Mouse (Mus musculus) stomach, postnatal 0 days (tissue): ENCODE measurements around the gene Tmem260. TPM values are rescaled to one million over a fixed set of nuclear protein-coding genes. Genes with fewer than 3 reads are reported as not detected.

Experiments used
- ATAC-seq: fragments of 200-750 bp; cut with Nextera tagmentation; 2 replicates; pipeline ENCODE4 v1.8.0; 2017; ENCODE audit not compliant: low FRiP score, low TSS enrichment
- DNase-seq: peaks from one replicate; pipeline ENCODE4 v3.0.0-alpha.2; 2016; ENCODE audit warnings: low spot score
- H3K27ac ChIP-seq: fragments of 300-500 bp; sonication (generic); replicated peaks from 2 replicates; pipeline ENCODE4 v1.5.1; 2014; ENCODE audit warnings: mild to moderate bottlenecking, control low read depth
- H3K27me3 ChIP-seq: fragments of 300-500 bp; sonication (generic); 2 replicates; pipeline ENCODE4 v1.6.1; 2014; ENCODE audit warnings: low read length; ENCODE audit not compliant: control insufficient read depth, insufficient read depth
- H3K36me3 ChIP-seq: fragments of 300-500 bp; sonication (generic); 2 replicates; pipeline ENCODE4 v1.6.1; 2014; ENCODE audit warnings: low read length, mixed read lengths; ENCODE audit not compliant: control insufficient read depth, insufficient read depth
- H3K4me1 ChIP-seq: fragments of 300-500 bp; sonication (generic); replicated peaks from 2 replicates; pipeline ENCODE4 v1.6.1; 2014; ENCODE audit warnings: antibody characterized with exemption; ENCODE audit not compliant: control insufficient read depth, insufficient read depth
- H3K4me2 ChIP-seq: fragments of 300-500 bp; sonication (generic); replicated peaks from 2 replicates; pipeline ENCODE4 v1.6.1; 2014; ENCODE audit warnings: low read depth, mild to moderate bottlenecking, control low read depth, moderate library complexity
- H3K4me3 ChIP-seq: fragments of 300-500 bp; sonication (generic); 2 replicates; pipeline ENCODE4 v1.5.1; 2014; ENCODE audit warnings: low read depth, low read length, control low read depth
- H3K9ac ChIP-seq: fragments of 300-500 bp; sonication (generic); 2 replicates; pipeline ENCODE4 v1.6.1; 2014; ENCODE audit warnings: mild to moderate bottlenecking, low read length, control low read depth, mixed read lengths
- H3K9me3 ChIP-seq: fragments of 300-500 bp; sonication (generic); 2 replicates; pipeline ENCODE4 v1.6.1; 2016; ENCODE audit warnings: low read length; ENCODE audit not compliant: control insufficient read depth
- CTCF ChIP-seq: IDR thresholded peaks from 2 replicates; pipeline ENCODE4 v1.5.1; 2016; ENCODE audit warnings: antibody characterized with exemption, low read depth, mild to moderate bottlenecking, moderate library complexity
- EP300 ChIP-seq: optimal IDR thresholded peaks from 2 replicates; pipeline ENCODE3; 2016; ENCODE audit warnings: antibody characterized with exemption
- WGBS: fragments of 180-500 bp; shearing (Covaris S2); extraction: QIAGEN DNeasy Blood & Tissue Kit; methylation state at CpG from one replicate; pipeline ENCODE4 v1.1.7; 2014; 5-methylcytosine and 5-hydroxymethylcytosine counted together
- polyA plus RNA-seq: library from polyadenylated mRNA; unstranded; fragments of >200 nt; fragmentation: Nextera tagmentation; extraction: Ambion mirVana; gene quantifications from 2 replicates; pipeline ENCODE4 v1.2.1, GENCODE M21; 2015

Gene Tmem260
- polyA plus RNA-seq, 1 experiment from 2014 or later = 6.8 TPM

DNA sequence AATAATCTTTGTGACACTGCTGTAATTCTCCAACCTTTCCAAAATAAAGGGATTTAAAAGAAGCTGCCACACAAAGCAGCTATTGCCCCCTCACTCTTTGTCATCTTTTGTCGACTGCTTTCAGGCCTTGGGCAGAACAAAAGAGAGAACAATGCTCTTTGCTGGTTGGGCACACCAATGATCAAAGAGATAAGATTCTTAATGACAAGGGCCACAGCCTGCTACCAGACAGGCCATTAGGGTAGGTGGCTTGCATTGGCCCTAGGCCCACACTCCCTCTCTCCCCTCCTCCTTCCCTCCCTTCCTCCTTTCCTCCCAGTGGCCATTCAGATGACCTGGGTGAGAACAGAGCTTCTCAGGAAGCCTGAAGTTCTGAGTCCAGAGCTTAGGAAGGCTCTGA is 77.4 kb downstream of the Tmem260 start:
- Histone ChIP-seq H3K9ac (no peak overlapping the region), H3K27me3 (no peaks in the 10 kb centered on the region), H3K36me3 (no peaks in the 10 kb centered on the region), H3K9me3 (no peaks in the 10 kb centered on the region), H3K4me2 (no peak overlapping the region), H3K4me1 (no peaks in the 10 kb centered on the region), H3K27ac (no peak overlapping the region), H3K4me3 (no peak overlapping the region)
- WGBS = 32% methylated on average over 1 of the region's 1 CpGs
- no peak for ATAC-seq
- DNase-seq = no peak
- no peak for TF ChIP-seq EP300
- TF ChIP-seq CTCF = no peak

DNA sequence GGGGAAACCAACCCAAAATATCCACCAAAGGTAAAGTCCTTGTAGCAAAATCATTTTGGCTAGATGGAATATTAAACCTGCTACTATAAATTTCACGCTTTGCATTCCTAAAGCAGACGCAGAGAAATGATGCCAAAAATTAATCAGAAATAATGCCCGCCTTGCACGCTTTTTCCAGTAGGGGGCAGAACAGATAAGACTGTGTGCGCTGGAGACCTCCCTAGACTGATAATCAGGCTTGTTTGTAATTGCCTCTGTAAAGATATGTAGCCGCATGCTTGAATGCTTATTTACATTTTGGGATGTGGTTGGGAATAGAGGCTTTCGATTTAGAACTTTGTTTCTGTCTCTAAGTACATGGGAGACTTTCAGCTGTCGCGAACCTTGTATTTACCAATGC is 78.2 kb downstream of the Tmem260 start:
- DNase-seq (peak; percentile 32), ATAC-seq (no peak)
- no peak overlapping the region for H3K4me3 ChIP-seq
- no peak overlapping the region for H3K9ac ChIP-seq
- no peaks in the 10 kb centered on the region for H3K4me1 ChIP-seq
- TF ChIP-seq CTCF (peak; percentile 81), EP300 (no peak)
- no peaks in the 10 kb centered on the region for H3K27me3 ChIP-seq
- 38% methylated on average over 9 of the region's 9 CpGs for WGBS
- H3K9me3 ChIP-seq = no peaks in the 10 kb centered on the region
- H3K27ac ChIP-seq = no peak overlapping the region
- no peaks in the 10 kb centered on the region for H3K36me3 ChIP-seq
- H3K4me2 ChIP-seq = no peak overlapping the region

DNA sequence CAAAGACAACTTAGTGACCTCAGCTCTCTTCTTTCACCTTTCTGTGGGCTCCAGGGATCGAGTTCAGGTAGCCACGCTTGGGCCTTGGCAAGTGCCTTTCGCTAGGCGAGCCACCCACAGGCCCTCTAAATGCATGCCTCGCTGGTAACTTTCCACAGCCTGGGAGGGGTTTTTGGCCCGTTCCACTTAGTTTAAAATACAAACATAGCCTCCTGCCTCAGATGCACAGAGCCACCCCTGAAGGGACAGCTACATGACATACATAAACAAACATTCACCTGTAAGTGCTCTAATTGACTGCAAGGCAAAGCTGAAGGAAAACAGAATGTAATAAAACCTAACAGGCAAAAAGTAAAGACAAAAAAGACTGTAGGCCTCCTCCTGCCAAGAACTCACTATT is 79.1 kb downstream of the Tmem260 start:
- H3K4me2 ChIP-seq = no peak overlapping the region
- no peaks in the 10 kb centered on the region for H3K27me3 ChIP-seq
- no peak for ATAC-seq
- DNase-seq = no peak
- TF ChIP-seq CTCF (no peak), EP300 (no peak)
- no peaks in the 10 kb centered on the region for H3K9me3 ChIP-seq
- H3K4me3 ChIP-seq = no peak overlapping the region
- H3K4me1 ChIP-seq = no peaks in the 10 kb centered on the region
- WGBS = 56% methylated on average over 6 of the region's 6 CpGs
- H3K36me3 ChIP-seq = no peaks in the 10 kb centered on the region
- H3K27ac ChIP-seq = no peak overlapping the region
- H3K9ac ChIP-seq = no peak overlapping the region

DNA sequence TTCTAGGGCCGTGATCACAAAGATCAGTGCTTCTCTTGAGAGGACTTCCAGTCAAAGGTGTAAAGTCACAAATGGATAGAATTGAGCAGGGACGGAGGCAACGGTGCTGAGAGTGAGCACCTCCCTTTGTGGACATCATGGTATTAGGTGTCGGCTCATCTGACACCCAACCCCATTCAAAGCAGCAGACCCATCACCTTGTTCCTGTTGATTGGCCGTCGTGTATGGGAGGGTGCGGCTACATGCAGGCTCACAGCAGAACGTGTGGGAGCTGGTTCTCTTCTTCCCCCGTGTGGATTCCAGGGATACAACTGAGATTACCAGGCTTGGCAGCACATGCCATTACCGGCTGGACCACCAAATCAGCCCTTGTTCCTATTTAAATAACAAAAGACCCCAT is 84.7 kb downstream of the Tmem260 start:
- no peak overlapping the region for H3K4me3 ChIP-seq
- ATAC-seq = no peak

DNA sequence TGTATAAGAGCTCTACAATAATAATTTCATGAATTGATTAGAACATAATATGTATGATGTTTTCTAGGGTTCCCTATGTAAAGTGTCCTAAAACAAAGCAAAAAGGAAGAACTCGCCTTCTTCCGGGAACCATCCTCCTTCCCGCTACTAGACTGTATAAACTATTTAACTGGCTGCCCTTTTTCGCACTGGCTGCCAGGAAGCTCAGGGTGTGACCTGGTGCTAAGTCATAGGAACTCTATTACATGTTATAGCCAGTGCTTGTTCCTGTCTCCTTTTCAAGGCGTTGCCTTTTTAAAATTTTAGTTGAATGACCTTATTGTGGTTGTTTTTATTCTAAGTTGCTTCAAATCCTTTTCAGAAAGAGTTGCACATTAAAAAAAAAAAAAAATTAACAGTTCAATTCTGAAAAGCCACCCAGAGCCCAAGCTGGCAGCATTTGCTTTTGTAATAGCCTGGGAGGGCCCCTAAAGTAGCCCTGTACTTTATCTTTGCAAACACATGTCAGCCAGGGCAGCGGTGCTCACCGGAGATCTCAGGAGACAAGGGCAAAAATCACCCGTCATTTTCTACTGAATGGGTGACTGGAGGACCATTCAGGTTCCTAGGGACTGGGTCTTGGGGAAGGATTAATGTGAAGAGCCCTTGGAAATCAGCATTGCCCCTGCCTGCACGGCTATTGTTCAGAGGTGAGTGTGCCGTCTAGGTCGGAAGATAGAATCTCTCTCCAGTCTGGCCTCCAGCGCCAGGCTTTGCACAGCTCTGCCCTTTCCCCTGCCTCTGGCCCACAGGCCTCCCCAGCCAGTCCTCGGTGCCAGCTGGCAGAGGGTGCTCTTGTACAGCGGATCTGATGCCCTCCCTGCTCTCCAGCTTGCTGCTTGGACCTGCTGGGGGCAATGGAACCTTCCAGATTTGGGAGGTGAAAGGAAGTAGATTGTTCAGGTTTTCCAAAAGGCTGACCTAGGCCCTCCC is 92.2 kb downstream of the Tmem260 start:
- H3K36me3 ChIP-seq = no peaks in the 10 kb centered on the region
- no peak overlapping the region for H3K9ac ChIP-seq
- no peaks in the 10 kb centered on the region for H3K9me3 ChIP-seq
- WGBS = 61% methylated on average over 14 of the region's 14 CpGs
- no peak overlapping the region for H3K4me3 ChIP-seq
- ATAC-seq (no peak), DNase-seq (peak; percentile 37)
- no peaks in the 10 kb centered on the region for H3K4me1 ChIP-seq
- H3K27ac ChIP-seq = no peak overlapping the region
- H3K27me3 ChIP-seq = no peaks in the 10 kb centered on the region
- TF ChIP-seq CTCF (peak; percentile 38), EP300 (no peak)
- H3K4me2 ChIP-seq = no peak overlapping the region

More for the DNA sequence above, 84.7 kb downstream of the Tmem260 start:
- no peaks in the 10 kb centered on the region for H3K9me3 ChIP-seq
- H3K27me3 ChIP-seq = no peaks in the 10 kb centered on the region
- TF ChIP-seq CTCF (no peak), EP300 (no peak)
- no peaks in the 10 kb centered on the region for H3K4me1 ChIP-seq
- no peak overlapping the region for H3K9ac ChIP-seq
- H3K36me3 ChIP-seq = no peaks in the 10 kb centered on the region
- H3K27ac ChIP-seq = no peak overlapping the region
- no peak overlapping the region for H3K4me2 ChIP-seq
- 54% methylated on average over 10 of the region's 10 CpGs for WGBS
- DNase-seq = no peak

DNA sequence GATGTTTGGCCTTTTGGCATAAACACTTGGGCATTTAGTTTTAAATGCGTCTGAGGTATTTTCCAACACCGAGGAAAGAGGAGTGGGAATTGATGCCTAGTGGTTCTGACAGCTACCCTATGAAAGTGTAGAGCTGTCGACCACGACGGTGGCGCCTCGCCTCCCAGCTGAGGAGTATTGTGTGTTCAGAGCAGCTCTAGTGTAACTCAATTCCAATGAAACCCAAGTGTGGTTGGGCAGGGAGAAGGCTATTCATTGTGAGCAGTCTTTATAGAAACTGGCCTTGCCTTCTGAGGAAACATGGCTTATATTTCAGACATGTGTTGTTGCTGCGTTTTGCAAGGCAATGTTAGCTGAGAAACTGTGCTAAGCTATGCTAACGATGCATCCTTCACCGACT is 99.2 kb downstream of the Tmem260 start:
- DNase-seq = no peak
- no peaks in the 10 kb centered on the region for H3K9me3 ChIP-seq
- H3K27me3 ChIP-seq = no peaks in the 10 kb centered on the region
- H3K27ac ChIP-seq = no peak overlapping the region
- ATAC-seq = no peak
- no peak overlapping the region for H3K4me2 ChIP-seq
- 77% methylated on average over 10 of the region's 10 CpGs for WGBS
- no peak for TF ChIP-seq EP300
- TF ChIP-seq CTCF = no peak
- no peaks in the 10 kb centered on the region for H3K36me3 ChIP-seq
- H3K4me1 ChIP-seq = no peaks in the 10 kb centered on the region
- no peak overlapping the region for H3K4me3 ChIP-seq
- H3K9ac ChIP-seq = no peak overlapping the region
